ENCODE assay signal across 24 mouse cellular contexts in genomic region chr7:93331351-93331750, GRCm38 (mm10).
A peak's percentile ranks its signal among the peaks of the same experiment; 100 is the strongest.
DNase-seq lines count a peak whose midpoint lies in the region; ATAC-seq lines count a peak whose summit lies in the region.
"Had no signal": no experiment of that assay in that cellular context is flagged by ENCODE, and none has a peak within 500 bp of the region (broad histone marks: within the 10 kb centered on the region; RNA-seq: fewer than 3 reads in every experiment).

No protein-coding gene starts in this region.

- no peak overlapping the region for H3K4me3 ChIP-seq in embryonic facial prominence, embryonic 14.5 days (ENCODE audit: low read depth, low read length)
- H3K4me3 ChIP-seq in embryonic facial prominence, embryonic 10.5 days: no peak overlapping the region
- H3K4me3 ChIP-seq in midbrain, embryonic 11.5 days (ENCODE audit: low read depth, low read length): no peak overlapping the region
- no peak overlapping the region for H3K4me3 ChIP-seq in midbrain, embryonic 15.5 days
- H3K4me3 ChIP-seq: embryonic facial prominence, embryonic 15.5 days; forebrain, embryonic 13.5 days; heart, embryonic 10.5 days; heart, embryonic 15.5 days; limb, embryonic 12.5 days; liver, embryonic 15.5 days; midbrain, embryonic 10.5 days had no signal

- WGBS in embryonic facial prominence, embryonic 14.5 days: 69% methylated on average over 1 of the region's 1 CpGs
- WGBS in embryonic facial prominence, embryonic 10.5 days: 91% methylated on average over 1 of the region's 1 CpGs
- WGBS in midbrain, embryonic 11.5 days: 87% methylated on average over 1 of the region's 1 CpGs
- 79% methylated on average over 1 of the region's 1 CpGs for whole genome bisulfite sequencing in midbrain, embryonic 15.5 days

- H3K4me1 ChIP-seq in embryonic facial prominence, embryonic 14.5 days (ENCODE audit: control insufficient read depth, insufficient read depth, low read length): no peaks in the 10 kb centered on the region
- no peaks in the 10 kb centered on the region for H3K4me1 ChIP-seq in embryonic facial prominence, embryonic 10.5 days
- no peaks in the 10 kb centered on the region for H3K4me1 ChIP-seq in midbrain, embryonic 11.5 days (ENCODE audit: control insufficient read depth, insufficient read depth, low read length)
- no peaks in the 10 kb centered on the region for H3K4me1 ChIP-seq in midbrain, embryonic 15.5 days
- H3K4me1 ChIP-seq: embryonic facial prominence, embryonic 15.5 days; forebrain, embryonic 13.5 days; heart, embryonic 10.5 days; heart, embryonic 15.5 days; limb, embryonic 12.5 days; liver, embryonic 15.5 days; midbrain, embryonic 10.5 days had no signal

- DNase-seq in embryonic facial prominence, embryonic 14.5 days (ENCODE audit: low spot score): peak; percentile 3
- DNase-seq in embryonic facial prominence, embryonic 10.5 days (ENCODE audit: low spot score): no peak
- DNase-seq in midbrain, embryonic 11.5 days (ENCODE audit: low spot score, missing footprints): peak; percentile 33
- peak; percentile 37 for DNase-seq in brain, adult 2 months (ENCODE audit: low read depth, low spot score)
- DNase-seq in layer of hippocampus, adult 9-11 months: peak; percentile 25
- no peak for DNase-seq in lung, postnatal 10 days
- DNase-seq: adrenal gland, postnatal 10 days; embryo, embryonic 11 days; gastrocnemius, postnatal 14 days; heart, adult 11 months; kidney, adult 8-10 months; kidney, postnatal 4 days; lung, embryonic 14.5 days had no signal

- H3K27ac ChIP-seq in embryonic facial prominence, embryonic 14.5 days (replicated peaks; ENCODE audit: low read depth, low read length): no peak overlapping the region
- no peak overlapping the region for H3K27ac ChIP-seq in embryonic facial prominence, embryonic 10.5 days (replicated peaks)
- no peak overlapping the region for H3K27ac ChIP-seq in midbrain, embryonic 11.5 days (ENCODE audit: low read depth, low read length)
- H3K27ac ChIP-seq in midbrain, embryonic 15.5 days: no peak overlapping the region
- H3K27ac ChIP-seq: embryonic facial prominence, embryonic 15.5 days; forebrain, embryonic 13.5 days; heart, embryonic 10.5 days; heart, embryonic 15.5 days; kidney, postnatal 0 days; limb, embryonic 12.5 days; liver, embryonic 15.5 days; midbrain, embryonic 10.5 days had no signal

- no peak for ATAC-seq in embryonic facial prominence, embryonic 14.5 days (ENCODE audit: low read depth)
- ATAC-seq in midbrain, embryonic 11.5 days (ENCODE audit: low FRiP score): no peak
- ATAC-seq in midbrain, embryonic 15.5 days (replicated peaks): no peak
- ATAC-seq: forebrain, embryonic 13.5 days; intestine, embryonic 16.5 days; Patski had no signal

- no peaks in the 10 kb centered on the region for H3K9me3 ChIP-seq in embryonic facial prominence, embryonic 14.5 days (ENCODE audit: control insufficient read depth, low read length)
- H3K9me3 ChIP-seq in embryonic facial prominence, embryonic 10.5 days: no peaks in the 10 kb centered on the region
- no peaks in the 10 kb centered on the region for H3K9me3 ChIP-seq in midbrain, embryonic 11.5 days (ENCODE audit: control insufficient read depth, low read length)
- no peaks in the 10 kb centered on the region for H3K9me3 ChIP-seq in midbrain, embryonic 15.5 days
- H3K9me3 ChIP-seq: embryonic facial prominence, embryonic 15.5 days; forebrain, embryonic 13.5 days; heart, embryonic 10.5 days; heart, embryonic 15.5 days; limb, embryonic 12.5 days; liver, embryonic 15.5 days; midbrain, embryonic 10.5 days had no signal

- H3K36me3 ChIP-seq in embryonic facial prominence, embryonic 14.5 days (ENCODE audit: control insufficient read depth, insufficient read depth, low read length): no peaks in the 10 kb centered on the region
- no peaks in the 10 kb centered on the region for H3K36me3 ChIP-seq in embryonic facial prominence, embryonic 10.5 days (replicated peaks)
- H3K36me3 ChIP-seq in midbrain, embryonic 11.5 days (ENCODE audit: control insufficient read depth, insufficient read depth, low read length): no peaks in the 10 kb centered on the region
- H3K36me3 ChIP-seq in midbrain, embryonic 15.5 days (replicated peaks): no peaks in the 10 kb centered on the region
- H3K36me3 ChIP-seq: embryonic facial prominence, embryonic 15.5 days; heart, embryonic 10.5 days; heart, embryonic 15.5 days; limb, embryonic 12.5 days; liver, embryonic 15.5 days; midbrain, embryonic 10.5 days had no signal

- H3K4me2 ChIP-seq in embryonic facial prominence, embryonic 14.5 days (ENCODE audit: low read depth, low read length): no peak overlapping the region
- H3K4me2 ChIP-seq in midbrain, embryonic 11.5 days: no peak overlapping the region
- H3K4me2 ChIP-seq in midbrain, embryonic 15.5 days: no peak overlapping the region
- H3K4me2 ChIP-seq: embryonic facial prominence, embryonic 15.5 days; forebrain, embryonic 13.5 days; heart, embryonic 15.5 days; limb, embryonic 12.5 days; liver, embryonic 15.5 days; lung, embryonic 14.5 days had no signal

- H3K27me3 ChIP-seq in embryonic facial prominence, embryonic 14.5 days (replicated peaks; ENCODE audit: control insufficient read depth, insufficient read depth, low read length): no peaks in the 10 kb centered on the region
- H3K27me3 ChIP-seq in embryonic facial prominence, embryonic 10.5 days (replicated peaks; ENCODE audit: low read depth, poor library complexity, severe bottlenecking): no peaks in the 10 kb centered on the region
- H3K27me3 ChIP-seq in midbrain, embryonic 11.5 days (ENCODE audit: control insufficient read depth, insufficient read depth, low read length): no peaks in the 10 kb centered on the region
- no peaks in the 10 kb centered on the region for H3K27me3 ChIP-seq in midbrain, embryonic 15.5 days (replicated peaks)
- H3K27me3 ChIP-seq: embryonic facial prominence, embryonic 15.5 days; forebrain, embryonic 13.5 days; heart, embryonic 15.5 days; limb, embryonic 12.5 days; liver, embryonic 15.5 days; Patski had no signal

- no peak overlapping the region for H3K9ac ChIP-seq in embryonic facial prominence, embryonic 14.5 days (ENCODE audit: low read depth, low read length)
- no peak overlapping the region for H3K9ac ChIP-seq in midbrain, embryonic 11.5 days (ENCODE audit: low read length)
- no peak overlapping the region for H3K9ac ChIP-seq in midbrain, embryonic 15.5 days
- H3K9ac ChIP-seq: embryonic facial prominence, embryonic 15.5 days; forebrain, embryonic 13.5 days; heart, embryonic 15.5 days; limb, embryonic 12.5 days; liver, embryonic 15.5 days; lung, embryonic 14.5 days had no signal

Comparison
In these comparisons a context has a peak if more than half of its experiments do, and no peak if none do; other contexts are left out.
1. DNase-seq: peak in embryonic facial prominence, embryonic 14.5 days (single experiment), midbrain, embryonic 11.5 days (single experiment), brain, adult 2 months (single experiment) and layer of hippocampus, adult 9-11 months (single experiment); none in embryonic facial prominence, embryonic 10.5 days (single experiment) and lung, postnatal 10 days (single experiment).